Mouse (Mus musculus) Patski (cell line): ENCODE data around the gene Gm49354. TPM values are rescaled to one million over a fixed set of nuclear protein-coding genes. Genes with fewer than 3 reads are reported as not detected.

ENCODE experiments used
- ATAC-seq: fragments of 100-300 bp; one replicate; pipeline ENCODE4 v1.8.0; 2021
- CTCF ChIA-PET: fragments of 350-600 bp; sonication (Branson Sonifier 250); formaldehyde crosslinking; loops from one replicate; lab custom pipeline; 2022; ENCODE audit warnings: inconsistent platforms; lab: Charles Lee
- POLR2A ChIA-PET: fragments of 350-600 bp; sonication (Branson Sonifier 250); formaldehyde crosslinking; loops from one replicate; lab custom pipeline; 2022; ENCODE audit warnings: antibody characterized with exemption, inconsistent platforms; lab: Charles Lee
- DNase-seq: peaks from one replicate; pipeline ENCODE4 v3.0.0-alpha.2; 2011; ENCODE audit warnings: low read depth, low spot score
- H3K27me3 ChIP-seq: fragments of 371-371 bp; one replicate; pipeline ENCODE4 v1.5.1; 2021
- CTCF ChIP-seq: fragments of 100-300 bp; IDR thresholded peaks from one replicate; pipeline ENCODE4 v1.5.1; 2021
- in situ Hi-C: fragments of 300-500 bp; cut with MboI; formaldehyde crosslinking; loops from 3 replicates; pipeline ENCODE4 v1.11.1; 2018; ENCODE audit warnings: low pct_unique_long_range_greater_than_20kb, mixed read lengths
- polyA plus RNA-seq: library from polyadenylated mRNA; unstranded; gene quantifications from one replicate; pipeline ENCODE4 v1.2.3, GENCODE M21; 2021

The Gm49354 gene
- 0.22 TPM for polyA plus RNA-seq

GRCm38 (mm10) chr13:59782145-59782544, at the start of gene Gm49354:
TSS of gene Gm49354 (minus strand) at chr13:59782245.
- H3K27me3 ChIP-seq = no peaks in the 10 kb centered on the region
- ChIA-PET POLR2A (no interaction called here), CTCF (interaction anchor here (4.3 kb wide), 1 partner anchor 11 kb away, joined by 12 read pairs; no protein-coding TSS in a partner anchor)
- in situ Hi-C loops = no loop called here
- ATAC-seq = no peak
- DNase-seq = no peak
- TF ChIP-seq CTCF = no peak

DNA sequence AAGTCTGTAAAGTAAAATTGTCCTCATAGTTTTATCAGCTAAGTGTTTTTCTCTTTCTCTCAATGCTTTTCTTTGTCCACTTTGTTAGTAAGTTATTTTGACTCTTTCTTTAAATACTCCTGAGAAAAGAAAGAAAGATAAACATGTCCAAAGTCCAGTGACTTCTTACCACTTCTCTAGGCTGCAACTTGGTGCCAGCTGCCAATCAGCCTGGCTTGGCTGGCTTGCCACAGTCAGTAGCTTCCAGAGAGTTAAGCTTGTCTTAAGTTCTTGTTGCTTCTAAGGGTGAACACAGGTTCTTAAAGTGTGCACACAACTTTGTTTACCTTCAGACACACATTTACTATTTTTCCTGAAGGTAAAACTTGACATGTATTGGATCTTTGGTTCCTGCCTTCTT, 43.9 kb upstream of the Gm49354 start:
- DNase-seq = no peak
- ATAC-seq = no peak
- H3K27me3 ChIP-seq = no peaks in the 10 kb centered on the region
- POLR2A ChIA-PET = no interaction called here
- no peak for TF ChIP-seq CTCF
- CTCF ChIA-PET = interaction anchor here (0.8 kb wide), 1 partner anchor 20 kb away, joined by 3 read pairs; no protein-coding TSS in a partner anchor
- in situ Hi-C loops = no loop called here

DNA sequence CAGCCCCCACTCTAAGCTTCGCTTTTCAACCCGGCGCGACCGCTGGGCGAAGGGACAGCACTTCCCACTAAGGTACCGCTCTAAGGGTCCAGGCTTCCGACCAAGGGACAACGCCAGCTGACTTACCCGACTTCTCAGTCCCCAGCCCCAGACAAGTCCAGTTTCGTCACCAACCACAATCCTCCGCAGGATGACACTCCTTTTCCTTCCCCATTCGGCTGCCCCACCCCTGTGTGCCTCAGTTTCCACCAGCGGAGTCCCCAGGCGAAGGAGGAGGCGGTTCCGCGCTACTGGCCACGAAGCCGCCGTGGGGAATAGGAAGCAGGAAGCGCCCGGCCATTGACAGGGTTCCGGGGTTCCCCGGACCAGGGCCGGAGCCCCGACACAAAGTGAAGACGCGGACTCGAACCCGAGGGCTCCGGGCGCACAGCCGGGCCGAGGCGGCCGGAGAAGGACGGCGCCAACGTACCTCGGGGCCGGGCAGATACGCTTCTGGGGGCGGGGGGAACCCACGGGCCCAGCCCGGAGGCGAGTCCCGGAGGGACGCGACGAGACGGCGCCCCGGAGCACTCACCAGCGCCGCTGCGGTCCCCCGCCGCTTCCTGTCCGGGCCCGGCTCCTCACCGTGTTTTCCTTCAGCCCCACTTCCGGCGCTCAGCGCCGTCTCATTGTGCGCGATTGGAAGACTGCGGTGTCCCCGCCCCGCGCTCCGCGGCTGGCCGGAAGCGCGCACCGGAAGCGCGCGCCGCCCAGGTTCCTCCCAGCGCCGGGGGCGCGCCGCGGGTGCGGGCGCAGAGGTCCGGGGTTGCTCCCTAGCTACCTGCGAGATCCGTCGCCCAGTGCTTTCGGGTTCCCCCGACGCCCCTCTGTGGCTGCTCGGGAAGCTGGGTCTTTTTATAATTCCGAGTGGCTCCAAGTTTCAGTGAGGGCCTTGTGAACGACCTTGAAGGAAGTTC, 40.7 kb upstream of the Gm49354 start, which contains the start of gene Tut7:
TSS of gene Tut7 (minus strand) at position 641 of the 956 bp plus-strand sequence.
- in situ Hi-C loops = no loop called here
- CTCF ChIA-PET = interaction anchor here (1.4 to 2.1 kb wide), 3 partner anchors 12 to 18 kb away, joined by 3 to 5 read pairs (median 3); no protein-coding TSS in a partner anchor
- POLR2A ChIA-PET = interaction anchor here (0.6 to 1.0 kb wide), 4 partner anchors 12 to 35 kb away, joined by 3 to 4 read pairs (median 3); no protein-coding TSS in a partner anchor
- no peak for TF ChIP-seq CTCF
- DNase-seq = peak; percentile 73
- ATAC-seq = peak; percentile 99
- no peaks in the 10 kb centered on the region for H3K27me3 ChIP-seq

DNA sequence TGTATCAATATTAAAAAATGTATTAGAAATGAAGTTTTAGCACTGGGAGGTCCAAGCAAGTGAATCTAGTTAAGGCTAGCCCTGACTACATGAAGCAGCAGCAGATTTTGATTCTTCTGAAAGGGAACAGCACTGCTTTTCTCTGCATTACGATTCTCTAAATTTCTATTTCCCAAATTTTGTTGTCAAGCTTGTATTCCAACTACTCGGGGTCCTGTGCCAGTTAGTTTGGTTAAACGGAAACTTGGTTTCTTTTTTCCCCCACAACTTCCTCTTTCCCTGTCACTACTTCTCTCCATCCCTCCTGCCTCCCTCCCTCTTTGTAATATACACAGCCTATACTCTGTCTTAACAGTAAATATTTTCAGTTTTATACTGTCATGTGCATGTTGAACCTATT, 38.8 kb upstream of the Gm49354 start:
- ChIA-PET POLR2A (no interaction called here), CTCF (interaction anchor here (1.4 kb wide), 1 partner anchor 8 kb away, joined by 5 read pairs; no protein-coding TSS in a partner anchor)
- in situ Hi-C loops = no loop called here
- no peak for ATAC-seq
- no peaks in the 10 kb centered on the region for H3K27me3 ChIP-seq
- no peak for DNase-seq
- TF ChIP-seq CTCF = no peak

DNA sequence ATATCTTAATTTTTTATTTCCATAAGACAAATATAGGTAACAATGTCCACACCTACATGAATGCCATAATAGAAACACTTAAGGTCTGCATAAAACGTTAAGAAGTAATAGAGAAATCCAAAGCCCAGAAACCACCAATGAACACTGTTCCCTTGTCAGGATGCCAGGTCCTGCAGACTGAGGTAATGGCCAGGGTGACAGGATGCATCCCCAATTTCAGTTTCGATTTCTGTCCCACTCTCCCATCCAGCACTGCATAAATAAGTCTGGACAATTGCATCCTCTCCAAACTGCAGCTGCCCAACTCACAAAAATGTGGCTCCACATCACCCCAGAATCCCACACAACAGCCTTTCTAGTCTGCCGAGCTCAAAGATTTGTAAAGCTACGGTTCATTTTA, 38.1 kb upstream of the Gm49354 start:
- CTCF ChIA-PET = interaction anchor here (0.9 kb wide), 1 partner anchor 21 kb away, joined by 3 read pairs; no protein-coding TSS in a partner anchor
- TF ChIP-seq CTCF = no peak

GRCm38 (mm10) chr13:59817352-59817751, 35.3 kb upstream of the Gm49354 start:
- POLR2A ChIA-PET = no interaction called here
- CTCF ChIA-PET = interaction anchor here (1.0 kb wide), 1 partner anchor 16 kb away, joined by 3 read pairs; no protein-coding TSS in a partner anchor
- in situ Hi-C loops = no loop called here
- ATAC-seq (no peak), DNase-seq (no peak)
- no peaks in the 10 kb centered on the region for H3K27me3 ChIP-seq
- TF ChIP-seq CTCF = no peak

More for the DNA sequence above, 38.1 kb upstream of the Gm49354 start:
- DNase-seq = no peak
- ATAC-seq = no peak
- in situ Hi-C loops = no loop called here
- no peaks in the 10 kb centered on the region for H3K27me3 ChIP-seq
- POLR2A ChIA-PET = no interaction called here

- ATAC-seq (no peak), DNase-seq (no peak)
- no peak for TF ChIP-seq CTCF
- CTCF ChIA-PET = interaction anchor here (1.8 to 3.6 kb wide), 2 partner anchors 27 to 35 kb away, joined by 4 to 12 read pairs; no protein-coding TSS in a partner anchor
- POLR2A ChIA-PET = interaction anchor here (1.0 kb wide), 1 partner anchor 54 kb away, joined by 3 read pairs; no protein-coding TSS in a partner anchor
- no peaks in the 10 kb centered on the region for H3K27me3 ChIP-seq
- in situ Hi-C loops = no loop called here
These were observed 32.1 kb upstream of the Gm49354 start for GRCm38 (mm10) chr13:59814109-59814591.

DNA sequence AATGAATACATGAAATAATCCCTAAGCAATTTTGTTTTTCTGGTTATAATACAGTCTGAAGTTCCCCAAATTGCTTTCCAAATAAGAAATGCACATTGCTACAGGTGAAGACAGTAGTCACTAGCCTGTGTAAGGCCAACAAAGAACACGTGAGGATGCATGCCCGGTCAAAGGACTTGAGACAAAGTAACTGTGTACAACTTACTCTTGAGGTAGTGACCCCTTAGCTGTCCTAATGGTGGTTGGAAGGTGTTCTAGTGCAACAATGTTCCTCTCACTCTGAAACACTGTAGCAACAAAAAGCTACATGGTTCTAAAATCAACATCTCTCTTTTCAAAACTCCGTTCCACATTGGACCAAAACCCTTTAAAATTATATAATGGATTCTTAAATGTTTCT, 29.5 kb upstream of the Gm49354 start:
- in situ Hi-C loops = no loop called here
- ChIA-PET POLR2A (no interaction called here), CTCF (interaction anchor here (1.7 to 3.6 kb wide), 3 partner anchors 10 to 29 kb away, joined by 5 to 12 read pairs (median 12); no protein-coding TSS in a partner anchor)
- no peaks in the 10 kb centered on the region for H3K27me3 ChIP-seq
- DNase-seq = no peak
- no peak for ATAC-seq
- no peak for TF ChIP-seq CTCF

DNA sequence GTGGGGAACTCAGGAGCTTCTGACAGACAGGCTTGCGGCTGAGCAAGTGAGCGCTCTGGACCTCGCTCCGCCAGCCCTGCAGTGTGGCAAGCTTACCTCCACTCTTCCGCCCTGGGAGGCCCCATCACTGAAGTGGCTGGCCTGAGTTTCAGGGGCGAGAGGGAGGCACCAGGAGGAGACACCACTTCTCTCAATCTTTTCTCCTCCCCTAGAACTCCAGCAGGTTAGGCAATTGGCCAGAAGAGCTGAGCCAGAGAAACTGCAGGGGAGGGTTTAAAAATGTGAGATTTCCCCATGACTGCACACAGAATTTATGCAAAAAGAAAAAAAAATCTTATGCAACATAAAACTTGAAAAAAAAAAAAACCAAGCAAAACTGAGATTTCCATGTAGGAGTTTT, 19.0 kb upstream of the Gm49354 start:
- no peak for TF ChIP-seq CTCF
- in situ Hi-C loops = no loop called here
- POLR2A ChIA-PET = interaction anchor here (0.8 to 1.5 kb wide), 2 partner anchors 9 to 30 kb away, joined by 3 to 7 read pairs; no protein-coding TSS in a partner anchor

GRCm38 (mm10) chr13:59800077-59800476, 18.0 kb upstream of the Gm49354 start:
- no peak for TF ChIP-seq CTCF
- ATAC-seq = no peak
- in situ Hi-C loops = no loop called here
- ChIA-PET CTCF (interaction anchor here (2.0 to 3.3 kb wide), 2 partner anchors 10 to 19 kb away, joined by 4 to 12 read pairs; no protein-coding TSS in a partner anchor), POLR2A (interaction anchor here (0.5 to 1.5 kb wide), 2 partner anchors 10 to 23 kb away, joined by 4 to 7 read pairs; partner anchors contain the start of gene Tut7)
- H3K27me3 ChIP-seq = no peaks in the 10 kb centered on the region
- DNase-seq = no peak

More for the DNA sequence above, 19.0 kb upstream of the Gm49354 start:
- no peaks in the 10 kb centered on the region for H3K27me3 ChIP-seq
- ATAC-seq (peak; percentile 62), DNase-seq (peak; percentile 24)
- CTCF ChIA-PET = interaction anchor here (0.9 to 3.3 kb wide), 2 partner anchors 9 to 17 kb away, joined by 3 to 12 read pairs; no protein-coding TSS in a partner anchor
